26 mouse cellular contexts compared by ENCODE assay signal in the genomic region with DNA sequence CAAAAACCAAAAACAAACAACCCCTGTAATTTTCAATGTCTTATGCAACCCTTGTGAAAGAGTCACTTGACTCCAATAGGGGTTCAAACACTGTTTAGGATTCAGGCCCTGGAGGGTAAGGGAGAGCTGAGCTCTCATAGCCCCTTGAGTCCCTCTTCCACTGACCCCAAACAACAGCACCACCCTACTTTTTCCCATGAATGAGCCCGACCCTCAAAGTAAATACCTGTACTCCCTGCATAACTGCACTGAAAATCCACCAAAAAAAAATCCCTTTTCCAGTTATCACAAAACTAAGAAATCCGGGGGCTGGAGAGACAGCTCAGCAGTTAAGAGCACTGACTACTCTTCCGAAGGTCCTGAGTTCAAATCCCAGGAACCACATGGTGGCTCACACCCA. TPM values are rescaled to one million over a fixed set of nuclear protein-coding genes. Genes with fewer than 3 reads are reported as not detected.
A peak's percentile ranks its signal among the peaks of the same experiment; 100 is the strongest.
DNase-seq lines count a peak whose midpoint lies in the region; ATAC-seq and TF ChIP-seq lines count a peak whose summit lies in the region.
"Had no signal": no experiment of that assay in that cellular context is flagged by ENCODE, and none has a peak within 500 bp of the region (broad histone marks: within the 10 kb centered on the region; RNA-seq: fewer than 3 reads in every experiment).

No protein-coding gene starts in this region.

- H3K4me3 ChIP-seq in liver, adult 2 months (ENCODE audit: insufficient read depth, low read depth, low read length): no peak overlapping the region
- no peak overlapping the region for H3K4me3 ChIP-seq in liver, postnatal 0 days (ENCODE audit: low read depth, low read length)
- H3K4me3 ChIP-seq: embryonic facial prominence, embryonic 13.5 days; embryonic facial prominence, embryonic 15.5 days; erythroblast, embryonic 14.5 days; forebrain, embryonic 10.5 days; forebrain, embryonic 12.5 days had no signal

- TF ChIP-seq CTCF in liver, adult 2 months (IDR thresholded peaks at IDR 0.05; ENCODE audit: low read depth, low read length): no peak
- no peak for TF ChIP-seq CTCF in liver, postnatal 0 days (IDR thresholded peaks at IDR 0.05; ENCODE audit: low read depth)

- no peaks in the 10 kb centered on the region for H3K27me3 ChIP-seq in liver, adult 2 months (ENCODE audit: control insufficient read depth, insufficient read depth, low read length)
- H3K27me3 ChIP-seq in liver, postnatal 0 days (ENCODE audit: insufficient read depth, low read length): peaks cover 6% of the 10 kb centered on the region; the same call in 1 of the 2 replicates
- no peaks in the 10 kb centered on the region for H3K27me3 ChIP-seq in splenic B cell, adult 2 months (ENCODE audit: control insufficient read depth, insufficient read depth, low read length, poor library complexity, severe bottlenecking)
- H3K27me3 ChIP-seq: embryonic facial prominence, embryonic 15.5 days had no signal

- H3K79me2 ChIP-seq in liver, adult 2 months (ENCODE audit: control insufficient read depth, insufficient read depth, low read length): peaks cover 5% of the 10 kb centered on the region; the same call in 1 of the 2 replicates

- peaks cover 8% of the 10 kb centered on the region for H3K4me1 ChIP-seq in liver, adult 2 months (ENCODE audit: control insufficient read depth, insufficient read depth, low read length)
- peaks cover 11% of the 10 kb centered on the region for H3K4me1 ChIP-seq in liver, postnatal 0 days (ENCODE audit: insufficient read depth)

- no peak for ATAC-seq in liver, postnatal 0 days
- ATAC-seq: forebrain, embryonic 14.5 days; forebrain, embryonic 16.5 days had no signal

- WGBS in liver, adult 2 months: 89% methylated on average over 3 of the region's 3 CpGs
- WGBS in liver, postnatal 0 days (ENCODE audit: insufficient replicate concordance): 76% methylated on average over 3 of the region's 3 CpGs

- TF ChIP-seq EP300 in liver, postnatal 0 days (IDR thresholded peaks at IDR 0.05; ENCODE audit: low read depth): no peak

- DNase-seq in liver, adult 2 months (ENCODE audit: extremely low read depth, low read depth, low spot score): no peak
- no peak for DNase-seq in liver, postnatal 0 days
- DNase-seq in c-Kit-positive CD71-positive TER-119-positive erythroid progenitor cells, embryonic 14.5 days (ENCODE audit: low spot score): peak; percentile 16
- DNase-seq in splenic B cell, adult 2 months (ENCODE audit: low read depth, low spot score): peak; percentile 69
- DNase-seq in thymus, postnatal 36 days: no peak
- no peak for DNase-seq in heart, adult 11 months
- DNase-seq: adrenal gland, adult 8-10 months; adrenal gland, postnatal 14 days; adrenal gland, postnatal 36 days; cerebellum, adult 11 months; cerebellum, adult 18-20 months; cerebellum, adult 8-10 months; cerebellum, adult 9-11 months; cerebellum, postnatal 14 days; cerebellum, postnatal 36 days had no signal

- H3K36me3 ChIP-seq in liver, adult 2 months (ENCODE audit: control insufficient read depth, insufficient read depth, low read length): peaks cover 1% of the 10 kb centered on the region; the same call in 1 of the 2 replicates
- 0 out of 2 replicates have a peak, but pooled peaks cover 2% of the 10 kb centered on the region for H3K36me3 ChIP-seq in liver, postnatal 0 days (replicated peaks; ENCODE audit: insufficient read depth, low read length)
- 0 out of 2 replicates have a peak, but pooled peaks cover under 1% of the 10 kb centered on the region for H3K36me3 ChIP-seq in splenic B cell, adult 2 months (ENCODE audit: control insufficient read depth, insufficient read depth, low read length, poor library complexity, severe bottlenecking)

- H3K9me3 ChIP-seq in liver, postnatal 0 days (ENCODE audit: low read length): no peaks in the 10 kb centered on the region
- H3K9me3 ChIP-seq: embryonic facial prominence, embryonic 13.5 days; embryonic facial prominence, embryonic 15.5 days; forebrain, embryonic 10.5 days; forebrain, embryonic 12.5 days had no signal

- peak overlapping the region; percentile 40; the same call in 1 of the 2 replicates for H3K27ac ChIP-seq in liver, adult 2 months (replicated peaks; ENCODE audit: insufficient read depth, low read depth, low read length)
- H3K27ac ChIP-seq in liver, postnatal 0 days (ENCODE audit: low read depth): no peak overlapping the region
- H3K27ac ChIP-seq: embryonic facial prominence, embryonic 13.5 days; embryonic facial prominence, embryonic 15.5 days; forebrain, embryonic 10.5 days; forebrain, embryonic 12.5 days had no signal

- TF ChIP-seq POLR2A in liver, adult 2 months (IDR thresholded peaks at IDR 0.05; ENCODE audit: extremely low read depth, insufficient read depth, low read length): no peak

- no peak overlapping the region for H3K9ac ChIP-seq in liver, adult 2 months (ENCODE audit: low read depth, low read length)
- no peak overlapping the region for H3K9ac ChIP-seq in liver, postnatal 0 days (replicated peaks)
- H3K9ac ChIP-seq: embryonic facial prominence, embryonic 15.5 days; forebrain, embryonic 12.5 days had no signal

- no peak overlapping the region for H3K4me2 ChIP-seq in liver, postnatal 0 days (ENCODE audit: low read depth, low read length)
- H3K4me2 ChIP-seq: embryonic facial prominence, embryonic 13.5 days; embryonic facial prominence, embryonic 15.5 days; forebrain, embryonic 12.5 days had no signal

RNA-seq across cellular contexts. Expression of gene Hspa1b, which starts 3.2 kb away (rescaled TPM):
- total RNA-seq in liver, adult 2 months (2014; rRNA removed): 3.6 and 10.1 TPM in 2 replicates
- 10.0 and 11.2 TPM in 2 replicates for polyA plus RNA-seq in liver, adult 2 months (2012; rRNA removed)
- 0.06 and 0.12 TPM in 2 replicates for polyA plus RNA-seq in liver, postnatal 0 days (2015; fragmentation: Nextera tagmentation; extraction: Ambion mirVana)
- polyA plus RNA-seq: forebrain, embryonic 14.5 days; forebrain, embryonic 16.5 days had no signal

RNA-seq across cellular contexts. Expression of gene Gm20481, which starts 13.8 kb away (rescaled TPM):
- total RNA-seq in liver, adult 2 months (2014; rRNA removed): not detected in 2 replicates
- not detected in 2 replicates for polyA plus RNA-seq in liver, adult 2 months (2012; rRNA removed)
- polyA plus RNA-seq in liver, postnatal 0 days (2015; fragmentation: Nextera tagmentation; extraction: Ambion mirVana): 0.28 TPM in 1 of 2 replicates, not detected in the other
- total RNA-seq: adrenal gland, postnatal 14 days; adrenal gland, postnatal 36 days; common myeloid progenitor, adult 5-6 weeks; MEL had no signal
- polyA plus RNA-seq: C2C12; embryonic facial prominence, embryonic 11.5 days; embryonic facial prominence, embryonic 13.5 days; embryonic facial prominence, embryonic 15.5 days; erythroblast, embryonic 14.5 days; forebrain, embryonic 10.5 days; forebrain, embryonic 12.5 days; forebrain, embryonic 14.5 days; forebrain, embryonic 16.5 days had no signal

RNA-seq across cellular contexts. Expression of gene Hspa1a, which starts 16.1 kb away (rescaled TPM):
- total RNA-seq in liver, adult 2 months (2014; rRNA removed): 0.18 and 0.60 TPM in 2 replicates
- polyA plus RNA-seq in liver, adult 2 months (2012; rRNA removed): 0.45 TPM in 2 replicates
- 0.46 and 0.59 TPM in 2 replicates for polyA plus RNA-seq in liver, postnatal 0 days (2015; fragmentation: Nextera tagmentation; extraction: Ambion mirVana)
- total RNA-seq: MEL had no signal

RNA-seq across cellular contexts. Expression of gene Hspa1l, which starts 16.6 kb away (rescaled TPM):
- total RNA-seq in liver, adult 2 months (2014; rRNA removed): 0.18 TPM in 1 of 2 replicates, not detected in the other
- polyA plus RNA-seq in liver, adult 2 months (2012; rRNA removed): 0.05 TPM in 1 of 2 replicates, not detected in the other
- 0.18 TPM in 1 of 2 replicates, not detected in the other for polyA plus RNA-seq in liver, postnatal 0 days (2015; fragmentation: Nextera tagmentation; extraction: Ambion mirVana)
- total RNA-seq: common myeloid progenitor, adult 5-6 weeks had no signal

RNA-seq across cellular contexts. Expression of gene Neu1, which starts 24.8 kb away (rescaled TPM):
- 27.6 and 36.8 TPM in 2 replicates for total RNA-seq in liver, adult 2 months (2014; rRNA removed)
- 52.5 and 62.5 TPM in 2 replicates for polyA plus RNA-seq in liver, adult 2 months (2012; rRNA removed)
- polyA plus RNA-seq in liver, postnatal 0 days (2015; fragmentation: Nextera tagmentation; extraction: Ambion mirVana): 35.6 and 40.3 TPM in 2 replicates

Comparison
In these comparisons a context has a peak if more than half of its experiments do, and no peak if none do; other contexts are left out.
1. DNase-seq: peak in c-Kit-positive CD71-positive TER-119-positive erythroid progenitor cells, embryonic 14.5 days (single experiment) and splenic B cell, adult 2 months (single experiment); none in liver, adult 2 months (single experiment), liver, postnatal 0 days (single experiment), thymus, postnatal 36 days (0 of 2) and heart, adult 11 months (single experiment).